In genomic region chr2:34741390-34742159, GRCm38 (mm10) we compare ENCODE assay signal across 21 mouse cellular contexts. TPM values are rescaled to one million over a fixed set of nuclear protein-coding genes. Genes with fewer than 3 reads are reported as not detected.
DNase-seq lines count a peak whose midpoint lies in the region; ATAC-seq and TF ChIP-seq lines count a peak whose summit lies in the region.
"Had no signal": no experiment of that assay in that cellular context is flagged by ENCODE, and none has a peak within 500 bp of the region (broad histone marks: within the 10 kb centered on the region; RNA-seq: fewer than 3 reads in every experiment).

No protein-coding gene starts in this region.

- TF ChIP-seq CTCF in bone marrow, adult 2 months (IDR thresholded peaks at IDR 0.05; ENCODE audit: control insufficient read depth, insufficient read depth, low read length) = no peak

- no peaks in the 10 kb centered on the region for H3K9me3 ChIP-seq in hindbrain, embryonic 13.5 days
- H3K9me3 ChIP-seq: embryonic facial prominence, embryonic 15.5 days; forebrain, embryonic 13.5 days; heart, embryonic 15.5 days; limb, embryonic 12.5 days; lung, embryonic 15.5 days; midbrain, embryonic 12.5 days; neural tube, embryonic 15.5 days had no signal

- WGBS in bone marrow, adult 2 months = 35% methylated on average over 12 of the region's 12 CpGs
- WGBS in macrophage (ENCODE audit: missing documents) = 31% methylated on average over 12 of the region's 12 CpGs
- 93% methylated on average over 12 of the region's 12 CpGs for WGBS in hindbrain, embryonic 13.5 days

- no peak overlapping the region for H3K9ac ChIP-seq in hindbrain, embryonic 13.5 days
- H3K9ac ChIP-seq: embryonic facial prominence, embryonic 15.5 days; forebrain, embryonic 13.5 days; heart, embryonic 15.5 days; limb, embryonic 12.5 days; lung, embryonic 15.5 days; midbrain, embryonic 12.5 days; neural tube, embryonic 15.5 days had no signal

- peaks cover 100% of the 10 kb centered on the region for H3K79me2 ChIP-seq in macrophage (ENCODE audit: inconsistent target)

- no peak for TF ChIP-seq POLR2A in bone marrow, adult 2 months (IDR thresholded peaks at IDR 0.05; ENCODE audit: borderline replicate concordance, control insufficient read depth, low read depth, low read length)

- H3K4me3 ChIP-seq in bone marrow, adult 2 months (replicated peaks; ENCODE audit: control insufficient read depth, low read depth, low read length) = no peak overlapping the region
- H3K4me3 ChIP-seq in macrophage (ENCODE audit: inconsistent target) = no peak overlapping the region
- H3K4me3 ChIP-seq in hindbrain, embryonic 13.5 days = no peak overlapping the region
- H3K4me3 ChIP-seq: embryonic facial prominence, embryonic 15.5 days; forebrain, embryonic 13.5 days; heart, embryonic 15.5 days; limb, embryonic 12.5 days; lung, embryonic 15.5 days; midbrain, embryonic 12.5 days; myocyte; neural tube, embryonic 15.5 days had no signal

- peak overlapping the region; percentile 40 for H3K27ac ChIP-seq in bone marrow, adult 2 months (ENCODE audit: control insufficient read depth, insufficient read depth, low read depth, low read length, poor library complexity)
- peak overlapping the region; percentile 44 for H3K27ac ChIP-seq in macrophage
- H3K27ac ChIP-seq in hindbrain, embryonic 13.5 days = no peak overlapping the region
- H3K27ac ChIP-seq: embryonic facial prominence, embryonic 15.5 days; forebrain, embryonic 13.5 days; heart, embryonic 15.5 days; limb, embryonic 12.5 days; lung, embryonic 15.5 days; midbrain, embryonic 12.5 days; neural tube, embryonic 15.5 days had no signal

- DNase-seq in 416B (ENCODE audit: low read depth) (peak; percentile 66), liver (peak; percentile 58)
- DNase-seq in layer of hippocampus, adult 9-11 months = no peak
- no peak for DNase-seq in retina, postnatal 1 day
- DNase-seq: cerebellum, postnatal 10 days; embryo, embryonic 11 days; kidney, adult 9 months; kidney, postnatal 4 days; right cerebral cortex, postnatal 4 days had no signal

- H3K4me2 ChIP-seq in hindbrain, embryonic 13.5 days = no peak overlapping the region
- H3K4me2 ChIP-seq: embryonic facial prominence, embryonic 15.5 days; forebrain, embryonic 13.5 days; heart, embryonic 15.5 days; limb, embryonic 12.5 days; lung, embryonic 15.5 days; midbrain, embryonic 12.5 days; neural tube, embryonic 15.5 days had no signal

- peaks cover 7% of the 10 kb centered on the region for H3K4me1 ChIP-seq in bone marrow, adult 2 months (ENCODE audit: control insufficient read depth, insufficient read depth, low read length)
- no peaks in the 10 kb centered on the region for H3K4me1 ChIP-seq in hindbrain, embryonic 13.5 days (replicated peaks)
- H3K4me1 ChIP-seq: forebrain, embryonic 13.5 days; limb, embryonic 12.5 days; lung, embryonic 15.5 days; midbrain, embryonic 12.5 days had no signal

- no peak for ATAC-seq in hindbrain, embryonic 13.5 days (ENCODE audit: low FRiP score)
- ATAC-seq: forebrain, embryonic 13.5 days; inflammation-experienced regulatory T-cells, adult 6 months had no signal

- no peaks in the 10 kb centered on the region for H3K27me3 ChIP-seq in hindbrain, embryonic 13.5 days
- H3K27me3 ChIP-seq: embryonic facial prominence, embryonic 15.5 days; forebrain, embryonic 13.5 days; heart, embryonic 15.5 days; limb, embryonic 12.5 days; lung, embryonic 15.5 days; midbrain, embryonic 12.5 days; neural tube, embryonic 15.5 days had no signal

- no peaks in the 10 kb centered on the region for H3K36me3 ChIP-seq in macrophage (ENCODE audit: inconsistent target)
- H3K36me3 ChIP-seq in hindbrain, embryonic 13.5 days = peaks cover 17% of the 10 kb centered on the region

RNA-seq across cellular contexts. Expression of gene Gapvd1, which starts 13.5 kb away (rescaled TPM):
- 41.6 and 42.5 TPM in 2 replicates for polyA plus RNA-seq in bone marrow, adult 2 months (2011; ENCODE audit: insufficient read depth, insufficient read length, low replicate concordance, missing spikeins)
- 100 to 1,000 TPM; 348 to 736 (median 497) TPM for total RNA-seq in macrophage (2018; cell fraction: chromatin; rRNA removed)
- total RNA-seq in macrophage (2018; cell fraction: cytosol; rRNA removed) = 100 to 1,000 TPM in 7 of 26 experiments, 10 to 100 TPM in 19; 48.5 to 127 (median 83.7) TPM
- 100 to 1,000 TPM; 177 to 358 (median 238) TPM for total RNA-seq in macrophage (2018; cell fraction: nucleus; rRNA removed)
- 64.6 to 87.4 TPM (median 66.7 TPM) in 3 replicates for polyA plus RNA-seq in macrophage (2018)
- polyA plus RNA-seq in hindbrain, embryonic 13.5 days (2015; fragmentation: Nextera tagmentation; extraction: Ambion mirVana) = 122 and 129 TPM in 2 replicates

RNA-seq across cellular contexts. Expression of gene Hspa5, which starts 30.2 kb away (rescaled TPM):
- polyA plus RNA-seq in bone marrow, adult 2 months (2011; ENCODE audit: insufficient read depth, insufficient read length, low replicate concordance, missing spikeins) = 114 and 246 TPM in 2 replicates
- 100 to 1,000 TPM; 145 to 507 (median 206) TPM for total RNA-seq in macrophage (2018; cell fraction: chromatin; rRNA removed)
- 1,000 to 10,000 TPM in 1 of 26 experiments, 100 to 1,000 TPM in 25; 539 to 1,020 (median 712) TPM for total RNA-seq in macrophage (2018; cell fraction: cytosol; rRNA removed)
- total RNA-seq in macrophage (2018; cell fraction: nucleus; rRNA removed) = 1,000 to 10,000 TPM in 11 of 26 experiments, 100 to 1,000 TPM in 15; 336 to 1,447 (median 962) TPM
- 730 to 822 TPM (median 759 TPM) in 3 replicates for polyA plus RNA-seq in macrophage (2018)
- 438 and 458 TPM in 2 replicates for polyA plus RNA-seq in hindbrain, embryonic 13.5 days (2015; fragmentation: Nextera tagmentation; extraction: Ambion mirVana)

RNA-seq across cellular contexts. Expression of gene Rabepk, which starts 58.1 kb away (rescaled TPM):
- polyA plus RNA-seq in bone marrow, adult 2 months (2011; ENCODE audit: insufficient read depth, insufficient read length, low replicate concordance, missing spikeins) = 16.6 and 22.5 TPM in 2 replicates
- 10 to 100 TPM in 10 of 26 experiments, 1 to 10 TPM in 15, under 1 TPM in 1; 0.86 to 15.8 (median 8.1) TPM for total RNA-seq in macrophage (2018; cell fraction: chromatin; rRNA removed)
- 10 to 100 TPM in 14 of 26 experiments, 1 to 10 TPM in 12; 4.8 to 15.9 (median 10.4) TPM for total RNA-seq in macrophage (2018; cell fraction: cytosol; rRNA removed)
- total RNA-seq in macrophage (2018; cell fraction: nucleus; rRNA removed) = 10 to 100 TPM in 3 of 26 experiments, 1 to 10 TPM in 23; 1.2 to 13.3 (median 5.7) TPM
- 8.1 to 15.9 TPM (median 9.0 TPM) in 3 replicates for polyA plus RNA-seq in macrophage (2018)
- polyA plus RNA-seq in hindbrain, embryonic 13.5 days (2015; fragmentation: Nextera tagmentation; extraction: Ambion mirVana) = 28.2 TPM in 2 replicates

Comparison
In these comparisons a context has a peak if more than half of its experiments do, and no peak if none do; other contexts are left out.
1. DNase-seq: peak in 416B (single experiment) and liver (single experiment); none in layer of hippocampus, adult 9-11 months (single experiment) and retina, postnatal 1 day (single experiment).